Mouse (Mus musculus) hematopoietic stem cell, adult 5-6 weeks (primary cell): ENCODE measurements at regions not wholly inside any gene's neighbourhood (a gene's known extent, or its start where the extent isn't known, plus 50 kb on each side); places are given as distances from the start of the nearest gene placed in this dataset.
A peak's percentile ranks its signal among the peaks of the same experiment; 100 is the strongest.
"Not testable (repeated sequence)": the region's sequence is repeated elsewhere in the genome, so short reads cannot be mapped to it uniquely, and the experiment has no call there.

ENCODE experiments used
- ATAC-seq, 2 experiments: fragments of 125-278 bp in 1 of 2; replicated peaks in 1 of 2; 2 replicates each; pipeline ENCODE4 v1.8.0; 2016 to 2017; ENCODE audit warnings: inconsistent platforms in 2 of 2, mild to moderate bottlenecking in 2 of 2, moderate number of reproducible peaks in 2 of 2, low read depth in 1 of 2, moderate TSS enrichment in 1 of 2; ENCODE audit not compliant: low FRiP score in 2 of 2, poor library complexity in 2 of 2, severe bottlenecking in 2 of 2, insufficient read depth in 1 of 2, low TSS enrichment in 1 of 2

DNA sequence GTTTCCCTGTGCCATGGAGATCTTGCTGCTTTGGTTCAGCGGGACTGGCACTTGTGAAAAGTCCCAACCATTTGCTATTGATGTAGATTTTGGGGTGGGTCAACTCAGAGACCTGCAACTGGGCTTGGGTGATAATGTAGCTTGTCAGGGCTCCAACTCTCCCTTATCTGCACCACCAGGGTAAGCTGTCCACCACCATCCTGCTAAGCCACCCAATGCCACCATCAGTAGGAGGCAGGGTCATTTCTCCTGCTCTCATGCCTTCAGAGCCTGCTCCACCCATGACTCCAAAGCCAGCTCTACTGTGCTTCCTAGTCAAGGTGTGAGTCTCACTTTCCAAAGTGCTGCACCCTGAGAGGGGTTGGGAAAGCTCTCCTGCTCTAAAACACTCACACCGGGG, 776.2 kb downstream of the Diaph2 start:
- ATAC-seq, result no peak

- no peak for ATAC-seq
Observed at GRCm38 (mm10) chrX:130533171-130534156, 783.9 kb downstream of the Diaph2 start.

DNA sequence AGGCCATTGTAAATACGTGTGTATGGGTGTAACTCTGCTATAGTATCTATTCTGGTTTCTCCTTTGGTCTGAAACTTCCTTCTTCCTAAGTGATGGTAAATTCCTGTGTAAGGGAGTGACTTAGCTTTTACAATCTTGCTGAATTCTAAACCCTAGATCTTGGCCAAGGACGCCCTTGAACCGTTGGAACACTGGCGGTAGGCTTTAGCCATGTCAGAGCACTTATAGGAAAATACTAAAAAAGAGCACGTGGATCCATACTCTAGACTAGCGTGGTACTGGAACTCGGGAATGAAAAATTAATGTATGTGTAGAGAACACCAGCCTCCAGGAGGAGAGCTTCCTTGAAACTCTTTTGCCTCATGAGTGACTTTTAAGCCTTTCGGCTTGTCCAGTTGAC, 789.2 kb downstream of the Diaph2 start:
- not testable (repeated sequence) for ATAC-seq

DNA sequence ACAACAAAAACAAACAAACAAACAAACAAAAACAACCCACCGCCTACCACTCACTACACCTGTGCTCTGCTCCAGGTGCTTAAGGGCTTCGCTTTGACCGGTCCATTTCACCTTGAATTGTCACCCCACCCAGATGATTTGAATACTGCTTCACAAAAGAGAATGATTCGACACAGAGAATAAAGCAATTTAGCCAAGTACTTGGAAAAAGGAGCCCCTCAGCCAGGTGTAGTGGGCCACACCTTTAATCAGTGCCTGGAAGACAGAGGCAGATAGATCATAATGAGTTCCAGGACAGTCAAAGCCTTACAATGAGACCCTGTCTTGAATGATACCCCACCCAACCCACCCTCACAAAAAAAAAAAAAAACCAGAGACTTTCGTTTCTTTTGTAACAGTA, 798.5 kb downstream of the Diaph2 start:
- ATAC-seq, result no peak

GRCm38 (mm10) chrX:130549275-130549674, 799.7 kb downstream of the Diaph2 start:
- peak; percentile 98 to 100 for ATAC-seq

DNA sequence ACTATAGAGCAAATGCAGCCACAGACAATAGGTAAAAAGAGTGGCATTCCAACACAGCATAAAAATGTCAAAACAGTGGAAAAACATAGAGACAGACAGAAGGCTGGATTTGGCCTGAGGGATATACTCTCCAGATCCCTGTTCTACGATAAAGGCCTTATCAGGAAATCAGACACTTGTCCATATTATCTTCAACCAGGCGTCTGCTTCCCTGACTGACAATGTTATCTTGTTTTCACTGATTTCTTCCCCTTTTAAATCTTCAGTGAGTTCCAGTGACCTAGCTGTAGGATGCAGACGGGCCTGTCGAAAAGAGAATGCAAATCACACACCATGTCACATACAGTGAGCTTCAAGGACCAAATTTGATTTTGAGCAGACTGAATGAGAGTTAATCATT, 800.4 kb downstream of the Diaph2 start:
- no peak for ATAC-seq

DNA sequence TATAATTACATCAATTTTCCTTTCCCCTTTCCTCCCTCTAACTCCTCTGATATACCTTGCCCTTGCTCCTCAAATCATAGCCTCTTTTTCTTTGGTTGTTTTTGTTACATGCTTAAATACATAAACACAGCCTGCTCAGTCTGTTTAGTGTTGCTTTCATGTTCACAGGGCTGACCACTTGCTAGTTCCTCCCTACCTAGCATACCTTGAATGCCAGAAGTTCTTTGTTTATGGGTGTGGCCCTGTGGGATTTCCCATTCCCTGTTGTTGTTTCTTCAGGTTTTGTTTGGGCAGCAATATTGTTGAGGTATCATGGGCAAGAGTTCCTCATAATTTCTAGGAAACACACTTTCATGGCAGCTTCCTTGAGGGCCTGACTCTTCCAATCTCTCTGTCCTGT, 807.7 kb downstream of the Diaph2 start:
- no peak for ATAC-seq

DNA sequence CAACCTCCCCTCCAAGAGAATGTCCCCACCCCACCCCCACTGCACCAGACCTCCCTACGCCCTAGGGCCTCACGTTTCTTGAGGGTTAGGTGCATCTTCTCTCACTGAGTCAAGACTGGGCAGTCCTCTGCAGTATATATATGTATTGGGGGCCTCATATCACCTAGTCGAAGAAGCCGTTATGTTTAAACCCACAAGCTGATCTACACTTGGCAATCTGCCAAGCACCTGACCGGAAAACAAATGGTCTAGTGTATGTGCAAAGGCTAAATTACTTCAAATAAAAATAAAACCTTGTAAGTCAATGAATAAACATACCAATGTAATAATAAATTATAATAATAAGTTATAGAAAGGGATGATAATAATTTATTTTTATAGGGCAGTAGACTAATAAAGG, 828.2 kb downstream of the Diaph2 start:
- no peak for ATAC-seq

GRCm38 (mm10) chrX:130596631-130597030, 847.1 kb downstream of the Diaph2 start:
- ATAC-seq, result no peak

- ATAC-seq, result no peak
Observed at GRCm38 (mm10) chrX:130601911-130602310, 852.4 kb downstream of the Diaph2 start.

DNA sequence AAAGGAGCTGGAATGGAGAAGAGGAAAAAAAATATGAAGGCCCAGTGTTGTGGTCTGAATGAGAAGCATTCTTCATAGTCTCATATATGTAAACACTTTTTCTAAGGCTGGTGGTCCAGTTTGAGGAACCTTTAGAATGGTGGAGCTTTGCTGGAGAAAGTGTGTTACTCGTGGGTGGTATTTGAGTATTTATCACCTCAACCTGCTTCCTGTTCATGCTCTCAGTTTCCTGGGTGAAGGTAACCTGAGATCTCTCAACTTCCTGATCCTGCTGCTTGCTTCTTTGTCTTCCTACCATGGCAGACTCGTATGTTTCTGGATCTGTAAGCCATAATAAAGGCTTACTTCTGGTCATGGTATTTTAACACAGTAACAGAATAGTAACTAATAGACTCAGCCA, 889.0 kb downstream of the Diaph2 start:
- ATAC-seq, result no peak

- ATAC-seq, result no peak
Observed at GRCm38 (mm10) chrX:130655815-130656214, 906.3 kb downstream of the Diaph2 start.

GRCm38 (mm10) chrX:130684381-130684780, 934.8 kb downstream of the Diaph2 start:
- no peak for ATAC-seq

DNA sequence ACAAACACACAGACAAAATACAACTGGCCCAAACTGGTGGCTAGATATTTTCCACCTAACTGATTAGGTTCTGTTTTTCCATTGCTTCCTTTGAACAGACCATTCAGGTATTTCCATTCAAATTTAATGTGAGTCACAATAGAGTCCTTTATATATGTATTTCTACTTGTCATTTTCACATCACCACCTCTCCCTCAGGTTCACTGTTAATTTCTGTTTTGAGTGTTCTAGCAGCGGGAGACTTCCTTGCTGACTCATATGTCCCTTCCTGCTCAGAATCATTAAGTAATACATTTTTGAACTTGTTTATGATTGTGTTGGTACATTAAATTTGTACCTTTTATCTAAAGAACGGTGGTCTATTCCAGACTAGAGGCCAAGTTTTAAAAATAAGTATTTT, 959.4 kb downstream of the Diaph2 start:
- ATAC-seq, result no peak

- ATAC-seq, result not testable (repeated sequence)
Observed at GRCm38 (mm10) chrX:130744132-130744531, 994.6 kb downstream of the Diaph2 start.
